Mouse (Mus musculus) thymus, postnatal 25 days (tissue): ENCODE measurements around the gene Usp29.
A peak's percentile ranks its signal among the peaks of the same experiment; 100 is the strongest.
"Not testable (repeated sequence)": the region's sequence is repeated elsewhere in the genome, so short reads cannot be mapped to it uniquely, and the experiment has no call there.

Source experiments
- DNase-seq: peaks from one replicate; pipeline ENCODE4 v3.0.0; 2022

Usp29 gene

DNA sequence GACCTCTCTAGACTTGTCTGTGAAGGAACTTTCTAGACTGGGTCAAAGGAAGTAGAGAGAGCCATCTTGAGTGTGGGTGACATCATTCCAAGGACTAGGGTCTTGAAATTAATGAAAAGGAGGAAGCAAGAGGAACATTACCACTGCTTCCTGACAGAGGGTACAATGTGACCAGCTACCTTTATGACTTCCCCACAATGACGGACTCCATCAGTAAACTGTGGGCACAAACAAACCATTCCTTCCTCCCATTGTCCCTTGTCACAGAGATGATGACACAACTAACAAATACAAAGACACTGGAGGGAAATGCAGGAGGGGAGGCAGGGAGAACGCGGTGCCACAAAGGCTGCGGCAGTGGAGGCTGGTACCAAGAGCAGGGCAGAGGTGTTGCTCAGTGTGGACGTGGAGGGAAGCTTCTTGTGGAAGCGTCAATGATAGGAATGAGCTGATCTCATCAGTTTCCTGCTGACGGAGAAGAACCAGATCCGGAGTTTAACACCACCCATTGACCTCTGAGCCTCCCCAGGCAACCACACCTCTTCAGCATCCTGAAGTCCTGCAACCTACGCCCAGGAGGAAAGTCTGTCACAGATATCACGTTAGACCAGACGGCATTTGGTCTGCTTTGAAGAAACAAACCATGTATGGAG, 149.3 kb downstream of the Usp29 start:
- no peak for DNase-seq

DNA sequence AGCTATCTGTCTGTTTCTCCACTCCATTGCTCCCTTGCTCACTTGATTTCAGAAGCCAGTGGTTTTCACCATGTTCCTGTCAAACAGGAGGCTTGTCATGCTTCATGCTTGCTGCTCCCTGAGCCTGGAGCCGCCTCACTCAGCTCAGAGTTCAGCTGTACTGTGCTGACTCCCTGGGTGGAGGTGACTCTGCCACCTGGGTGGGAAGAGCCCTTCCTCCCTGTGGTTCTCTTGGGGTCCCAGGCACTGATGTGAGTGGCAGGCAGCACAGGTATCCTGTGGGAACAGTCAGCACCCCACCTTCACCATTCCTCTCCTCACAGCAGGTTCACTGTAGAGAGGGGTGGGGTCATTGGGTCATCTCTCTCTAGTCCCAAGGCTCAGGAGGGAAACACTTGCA, 150.5 kb downstream of the Usp29 start:
- DNase-seq, result not testable (repeated sequence)

DNA sequence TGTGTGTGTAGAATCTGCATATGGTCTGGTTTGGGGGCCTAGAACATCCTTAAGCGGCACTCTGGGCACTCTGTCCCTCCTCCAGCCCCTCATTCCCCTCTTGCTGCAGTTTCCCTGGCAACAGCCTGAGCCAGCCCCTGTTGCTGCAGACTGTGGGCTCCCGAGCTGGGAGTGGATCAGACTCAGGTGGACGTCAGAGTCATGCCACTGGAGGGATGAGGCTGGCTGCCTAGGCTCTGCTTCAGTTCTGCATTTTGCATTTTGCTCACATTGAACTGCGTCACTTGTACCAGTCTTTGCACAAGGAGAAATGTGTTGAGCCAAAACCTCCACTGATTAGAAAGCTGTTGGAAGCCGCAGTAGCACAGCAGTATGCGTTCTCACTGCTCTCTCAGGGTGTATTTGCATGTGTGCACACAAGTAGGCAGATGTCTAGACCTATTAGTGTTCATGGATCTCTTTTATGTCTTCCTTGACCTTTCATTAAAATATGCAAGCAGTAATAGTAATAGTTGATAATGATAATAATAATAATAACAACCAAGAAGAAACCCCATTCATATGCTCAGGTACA, 151.2 kb downstream of the Usp29 start:
- DNase-seq, result no peak

DNA sequence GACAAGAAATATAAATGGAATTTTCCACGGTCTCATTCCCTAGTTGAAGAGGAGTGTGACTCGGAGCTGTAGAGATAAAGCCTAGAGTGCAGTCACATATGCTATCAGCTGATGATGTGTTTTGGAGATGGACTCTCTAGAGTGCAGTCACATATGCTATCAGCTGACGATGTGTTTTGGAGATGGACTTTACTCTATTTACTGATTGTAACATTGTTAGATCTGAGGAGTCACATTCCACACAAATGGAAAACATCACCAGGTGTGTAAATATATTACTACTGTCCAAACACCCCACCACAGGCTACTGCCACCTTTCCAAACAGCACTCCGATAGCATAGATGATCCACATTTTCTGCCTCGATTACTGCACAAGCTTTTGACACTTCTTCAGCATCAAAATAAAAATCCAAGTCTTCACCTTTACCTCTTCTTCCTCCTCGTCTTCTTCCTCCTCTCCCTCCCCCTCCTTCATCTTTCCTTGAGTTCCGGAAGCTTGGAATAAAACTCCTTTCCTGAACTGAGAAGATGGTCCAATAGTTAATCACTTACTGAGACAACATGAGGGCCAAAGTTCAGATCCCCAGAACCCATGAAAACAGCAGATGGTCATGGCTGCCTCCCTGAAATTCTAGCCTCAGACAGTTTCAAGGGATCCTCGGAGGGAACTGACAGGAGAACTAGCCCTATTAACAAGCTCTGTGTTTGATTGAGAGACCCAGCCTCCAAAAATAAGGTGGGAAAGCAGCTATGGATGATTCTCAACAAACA, 153.2 kb downstream of the Usp29 start:
- DNase-seq, result no peak

DNA sequence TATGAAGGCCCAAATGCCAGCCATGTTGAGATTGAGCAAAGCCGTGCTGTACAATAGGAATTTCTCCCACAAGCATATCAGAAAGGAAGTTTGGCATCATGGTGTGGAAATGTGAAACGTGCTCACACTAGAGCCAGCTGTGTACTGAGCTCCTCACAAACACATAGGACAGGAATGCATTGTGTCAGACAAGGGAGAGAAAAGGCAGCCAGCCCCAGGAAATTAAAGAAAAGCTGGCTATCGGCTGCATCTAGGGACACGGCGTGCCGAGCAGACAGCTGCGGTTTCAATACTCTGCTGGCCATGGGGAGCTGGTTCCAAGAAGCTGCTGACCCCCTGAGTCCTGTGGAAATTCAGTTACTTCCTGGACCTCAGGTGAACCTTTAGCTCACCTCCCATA, 155.0 kb downstream of the Usp29 start:
- DNase-seq, result no peak

DNA sequence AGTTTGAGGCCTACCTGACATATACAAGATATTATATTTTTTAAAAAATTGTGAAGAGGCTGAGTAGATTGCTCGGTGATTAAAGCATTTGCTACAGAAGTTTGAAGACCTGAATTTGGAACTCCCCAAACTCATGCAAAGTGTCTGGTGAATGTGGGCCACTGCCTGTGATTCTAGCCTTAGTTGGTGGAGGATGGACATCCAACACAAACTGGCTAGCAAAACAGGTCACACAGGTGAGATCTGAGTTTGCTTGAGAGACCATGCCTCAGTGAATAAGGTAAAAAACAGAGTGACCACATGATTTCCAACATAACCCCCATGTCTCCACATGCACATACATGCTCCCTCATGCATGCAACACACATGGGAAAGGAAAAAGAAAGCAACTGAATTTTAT, 156.5 kb downstream of the Usp29 start:
- DNase-seq, result no peak

DNA sequence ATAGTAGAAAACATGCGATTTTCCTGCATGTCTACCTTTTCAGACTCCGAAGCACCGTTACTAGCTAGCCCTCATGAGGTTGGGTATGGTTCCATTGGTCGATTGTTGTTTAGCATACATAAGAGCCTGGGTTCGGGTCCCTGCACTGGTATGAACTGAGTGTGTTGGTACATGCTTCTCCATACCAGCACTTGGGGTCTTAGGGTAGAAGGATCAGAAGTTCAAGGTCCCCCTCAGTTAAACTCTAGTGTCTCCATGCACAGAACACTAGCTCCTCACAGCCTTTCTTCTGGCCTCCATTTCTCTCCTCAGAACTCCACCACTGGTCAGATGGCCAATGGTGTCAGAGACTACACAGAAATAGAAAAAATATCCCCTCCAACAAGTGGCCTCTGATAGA, 159.5 kb downstream of the Usp29 start:
- no peak for DNase-seq

DNA sequence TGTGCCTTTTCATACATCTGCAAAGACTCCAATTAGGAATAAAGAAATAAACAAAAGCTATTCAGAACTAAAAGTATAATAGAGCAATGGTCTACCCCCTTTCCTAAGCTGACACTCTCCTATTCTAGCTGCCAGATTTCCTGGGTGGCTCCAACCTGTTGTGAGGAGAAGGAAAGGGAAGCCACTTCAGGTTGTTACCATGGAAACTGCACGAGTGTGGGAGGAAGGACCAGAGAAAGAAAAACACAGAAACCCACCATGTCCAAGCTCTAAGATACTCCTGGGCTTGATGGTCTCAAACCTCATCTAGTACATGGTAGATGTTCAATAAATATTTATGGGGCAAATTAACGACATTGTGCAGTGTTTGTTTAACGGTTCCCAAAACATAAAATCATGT, 160.8 kb downstream of the Usp29 start:
- DNase-seq, result no peak

DNA sequence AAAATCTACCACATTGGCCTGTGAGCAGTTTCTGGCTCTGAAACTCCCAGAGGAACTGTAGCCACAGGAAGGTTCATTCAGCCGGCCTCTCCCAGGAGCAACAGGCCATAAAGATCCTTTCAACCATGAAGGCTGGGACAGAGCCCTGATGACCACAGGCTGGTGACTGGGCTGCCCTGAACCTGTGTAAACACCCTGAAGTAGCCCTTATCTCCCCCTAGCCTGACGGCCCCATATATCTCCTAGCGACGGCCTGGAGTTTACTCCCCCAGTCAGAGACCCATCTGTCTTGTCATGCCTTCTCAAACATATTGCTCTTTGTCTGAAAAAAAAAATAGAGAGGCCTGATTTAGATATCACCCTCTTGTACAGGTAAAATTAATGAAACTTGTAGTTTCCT, 166.6 kb downstream of the Usp29 start:
- DNase-seq, result not testable (repeated sequence)

DNA sequence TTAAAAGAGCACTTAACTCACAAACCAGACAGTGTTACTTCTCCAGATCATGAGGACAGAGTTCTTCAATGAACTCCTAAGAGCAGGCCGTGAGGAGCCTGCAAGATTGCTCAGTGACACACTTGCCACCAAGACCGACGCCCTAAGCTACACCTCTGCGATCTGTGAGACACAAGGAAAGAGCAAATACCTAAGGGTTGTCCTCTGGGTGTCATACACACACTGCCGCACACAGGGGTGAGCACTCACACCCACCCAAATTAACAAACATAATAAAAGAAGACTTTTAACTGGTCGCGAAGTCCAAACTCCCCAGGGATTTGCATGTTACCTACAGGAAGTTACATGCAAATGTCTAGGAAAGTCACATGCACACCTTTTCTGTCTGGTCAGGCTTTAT, 170.3 kb downstream of the Usp29 start:
- no peak for DNase-seq

DNA sequence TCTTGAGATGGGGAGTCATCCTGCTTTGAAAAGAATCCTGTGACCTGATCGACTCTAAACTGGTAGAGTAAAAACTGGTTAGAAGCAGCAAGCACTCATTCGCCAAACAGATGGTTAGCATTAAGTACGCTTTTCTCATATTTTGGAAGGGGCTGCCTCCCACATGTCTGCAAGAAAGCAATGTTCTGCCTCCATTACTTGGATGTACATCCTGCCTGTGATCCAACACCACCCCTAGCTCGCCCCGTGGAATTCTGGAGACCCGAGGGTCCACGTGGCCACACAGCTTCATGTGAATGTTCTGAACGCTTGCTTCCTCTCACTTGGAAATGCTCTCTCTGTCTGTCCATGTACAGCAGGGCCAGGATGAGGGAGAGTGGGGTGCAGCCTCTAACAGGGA, 173.1 kb downstream of the Usp29 start:
- no peak for DNase-seq

DNA sequence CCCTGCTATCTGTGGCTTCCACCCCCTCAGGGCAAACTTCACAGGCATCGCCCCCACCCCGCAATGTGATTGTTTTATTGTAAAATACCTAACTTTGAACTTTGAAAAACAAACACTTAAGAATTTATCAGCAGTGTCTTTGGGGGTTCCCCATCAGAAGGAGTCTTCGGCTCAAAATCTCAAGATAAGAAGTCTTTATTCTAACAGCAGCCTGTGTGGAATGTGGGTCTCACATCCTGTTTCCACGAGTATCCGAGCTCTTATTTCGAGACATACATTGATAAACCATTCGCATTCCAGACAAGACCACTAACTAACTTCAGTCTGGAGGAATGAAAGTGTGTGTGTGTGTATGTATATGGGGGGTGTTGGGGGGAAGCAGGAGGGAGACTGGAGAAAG, 180.1 kb downstream of the Usp29 start:
- no peak for DNase-seq

DNA sequence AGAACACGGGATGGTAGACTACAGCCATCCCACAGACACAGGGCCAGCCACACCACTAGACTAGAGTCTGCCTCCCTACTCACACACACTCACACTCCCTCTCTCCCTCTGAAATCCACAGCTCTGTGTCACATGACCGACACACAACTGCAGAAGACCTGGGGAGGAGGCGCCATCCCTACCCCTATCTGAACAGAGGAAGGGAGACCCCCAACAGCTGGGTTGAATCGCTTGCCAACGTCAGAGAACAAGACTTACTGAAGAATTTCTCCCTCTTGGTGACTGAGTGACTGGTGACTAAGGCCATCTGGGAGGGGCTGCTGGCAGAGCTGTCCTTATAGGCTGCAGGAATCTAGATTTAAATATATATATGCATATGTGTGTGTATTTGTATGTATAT, 181.4 kb downstream of the Usp29 start:
- DNase-seq, result no peak

DNA sequence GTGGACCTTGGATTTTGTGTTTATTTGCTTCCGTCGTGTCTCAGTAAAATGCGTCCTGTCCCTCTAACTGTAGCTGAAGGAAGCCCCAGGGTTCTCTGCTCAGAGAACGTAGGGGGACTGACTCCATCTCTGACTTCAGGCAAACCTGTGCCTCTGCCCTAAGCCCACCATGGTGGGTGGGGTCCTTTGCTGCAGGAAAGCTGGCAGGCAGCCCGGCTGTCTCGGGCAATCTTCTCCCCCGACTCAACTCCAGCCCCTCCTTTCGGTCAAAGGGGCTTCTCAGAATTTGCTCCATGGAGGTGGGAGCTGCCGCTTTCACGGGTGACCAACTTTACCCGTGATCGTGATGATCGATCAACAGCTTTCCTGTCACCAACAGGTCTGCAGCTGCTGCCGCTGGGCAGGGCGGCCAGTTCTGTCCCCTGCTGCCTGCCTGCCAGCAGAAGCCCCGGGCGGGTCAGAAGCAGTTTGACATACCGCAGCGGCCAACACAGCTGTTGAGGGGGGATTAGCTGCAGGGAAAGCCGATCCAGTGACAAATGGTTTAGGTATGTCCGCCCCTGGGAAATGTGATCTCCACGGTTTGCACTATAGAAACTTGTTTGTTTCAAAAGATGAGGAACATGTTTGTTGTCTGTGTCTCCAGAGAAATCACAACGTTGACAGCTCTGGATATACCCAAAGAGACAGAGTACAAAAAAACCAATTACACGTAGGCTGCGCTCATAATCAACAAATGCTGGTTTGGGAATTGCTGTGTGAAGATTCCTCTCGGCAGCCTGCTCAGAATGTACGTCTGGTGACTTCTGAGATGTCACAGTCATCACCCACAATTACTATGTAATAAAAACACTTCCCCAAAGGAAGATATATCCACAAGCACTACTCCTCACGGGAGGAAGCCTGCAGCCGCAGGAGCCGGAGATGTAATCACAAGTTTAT, 183.3 kb downstream of the Usp29 start:
- no peak for DNase-seq

DNA sequence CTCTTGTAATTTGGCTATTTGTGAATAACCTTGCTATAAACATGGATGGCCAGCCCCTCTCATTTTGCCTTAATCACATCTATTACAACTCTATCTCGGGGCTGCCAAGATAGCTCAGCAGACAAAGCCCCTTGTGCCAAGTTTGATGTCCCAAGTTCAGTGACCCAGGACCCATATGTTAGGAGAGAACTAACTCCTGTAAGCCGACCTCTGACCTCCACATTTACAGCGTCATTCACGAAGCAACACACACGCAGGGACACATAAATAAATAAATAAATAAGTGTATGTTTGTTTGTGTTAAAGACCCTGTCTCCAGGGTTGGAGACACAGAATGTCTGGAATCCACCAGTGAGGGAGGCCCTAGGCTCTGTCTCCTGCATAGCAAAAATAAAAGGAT, 186.7 kb downstream of the Usp29 start:
- DNase-seq, result no peak

DNA sequence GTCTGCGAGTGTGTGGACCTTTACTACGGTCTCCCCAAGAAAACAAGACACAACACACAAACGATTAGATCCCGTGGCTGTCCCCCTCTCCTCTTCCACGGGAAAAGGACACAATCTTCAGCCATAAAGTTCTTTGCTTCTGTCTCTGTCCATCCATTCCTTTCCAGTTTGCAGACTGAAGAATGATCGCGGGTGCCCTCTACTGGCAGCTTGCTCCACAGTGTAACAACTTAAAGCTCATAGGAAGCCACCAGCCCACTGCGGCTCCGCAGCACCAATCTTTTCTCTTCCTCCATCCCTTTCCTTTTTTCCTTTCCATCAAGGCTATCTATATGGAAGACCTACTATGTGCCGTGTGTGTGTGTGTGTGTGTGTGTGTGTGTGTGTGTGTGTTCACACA, 187.9 kb downstream of the Usp29 start:
- DNase-seq, result peak; percentile 26

DNA sequence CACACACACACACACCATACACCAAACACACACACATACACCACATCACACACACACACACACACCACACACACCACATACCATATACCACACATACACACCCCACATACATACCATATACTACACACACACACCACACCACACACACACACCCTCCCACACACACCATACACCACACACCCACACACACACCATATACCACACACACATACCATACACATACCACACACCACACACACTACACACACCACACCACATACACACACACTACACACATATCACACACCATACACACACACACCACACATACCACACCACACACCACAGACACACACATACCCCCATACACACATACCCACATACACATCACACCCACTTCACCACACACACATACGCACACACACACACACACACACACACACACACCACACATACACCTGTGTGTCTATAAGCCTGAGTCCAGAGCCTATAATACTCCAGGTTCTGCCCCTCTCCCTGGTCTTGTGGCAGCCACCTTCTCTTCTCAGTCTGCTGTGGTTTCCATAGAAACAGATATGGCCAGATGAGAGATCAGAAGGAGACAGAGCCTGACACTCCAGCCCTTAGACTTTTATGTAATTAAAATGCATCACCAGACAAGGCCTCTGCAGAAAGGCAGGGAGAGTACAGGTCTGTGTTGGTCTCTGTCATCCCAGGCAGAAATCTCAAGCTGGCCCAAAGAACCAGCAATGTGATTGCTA, 188.9 kb downstream of the Usp29 start:
- no peak for DNase-seq

DNA sequence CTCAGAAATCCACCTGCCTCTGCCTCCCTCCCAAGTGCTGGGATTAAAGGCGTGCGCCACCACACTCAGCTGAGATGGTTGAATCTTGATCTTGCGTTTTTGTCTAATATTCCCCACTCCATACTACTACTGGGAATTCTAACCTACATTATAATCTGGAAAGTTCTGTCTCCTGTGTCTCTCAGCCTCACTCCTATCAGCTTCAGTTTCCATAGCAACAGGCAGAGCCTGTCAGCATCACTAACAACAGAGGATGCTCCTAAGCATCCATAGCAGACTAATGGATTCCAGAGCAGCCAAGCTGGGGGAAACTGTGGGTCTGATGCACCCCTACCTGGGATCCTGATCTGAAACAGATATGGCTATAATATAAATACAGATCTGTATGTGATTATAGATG, 193.1 kb downstream of the Usp29 start:
- no peak for DNase-seq

DNA sequence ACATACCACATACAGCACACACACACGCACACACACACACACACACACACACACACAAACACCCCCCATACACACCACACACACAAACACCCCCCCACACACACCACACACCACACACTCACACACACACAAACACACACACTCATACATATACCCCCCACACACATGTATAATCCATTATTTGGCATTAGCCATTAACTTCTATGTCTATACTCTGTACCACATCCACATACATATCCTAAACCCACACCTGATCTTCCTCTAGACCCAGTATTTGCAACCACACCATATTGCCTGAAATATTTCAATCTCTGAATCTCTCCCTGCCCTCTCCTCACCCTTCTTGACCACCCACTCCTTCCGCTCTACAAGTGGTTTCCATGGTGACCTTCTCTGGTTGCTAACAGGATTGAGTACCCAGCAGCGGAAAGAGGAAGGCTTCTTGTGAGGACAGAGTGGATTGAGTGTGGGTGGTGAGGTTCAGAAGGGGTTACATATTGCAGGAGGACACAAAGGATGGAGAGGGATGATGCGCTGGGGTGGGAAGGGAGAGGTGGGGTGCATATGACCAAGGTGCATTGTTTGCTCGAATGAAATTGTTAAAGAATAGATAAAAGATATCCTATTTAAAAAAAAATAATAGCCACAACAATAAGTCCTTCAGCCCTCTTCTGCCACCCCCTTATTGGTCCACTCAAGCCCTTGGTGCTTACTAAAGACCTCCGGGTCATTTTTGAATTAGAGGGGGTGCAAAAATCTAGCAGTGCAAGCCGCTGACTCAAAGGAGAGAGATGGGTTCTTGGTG, 195.8 kb downstream of the Usp29 start:
- DNase-seq, result no peak

DNA sequence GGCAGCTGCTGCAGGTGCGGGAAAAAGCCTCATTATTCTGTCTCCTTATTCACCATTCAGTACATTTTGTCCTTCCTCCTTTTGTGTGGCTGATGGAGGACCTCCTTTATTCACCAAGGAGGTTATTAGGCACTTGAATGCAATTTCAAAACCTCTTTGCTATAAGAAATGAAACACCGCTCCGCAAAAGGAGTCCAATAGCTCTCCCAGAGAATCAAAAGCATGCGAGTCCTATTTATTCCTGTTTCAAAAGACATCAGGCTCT, 196.3 kb downstream of the Usp29 start:
- DNase-seq, result no peak

DNA sequence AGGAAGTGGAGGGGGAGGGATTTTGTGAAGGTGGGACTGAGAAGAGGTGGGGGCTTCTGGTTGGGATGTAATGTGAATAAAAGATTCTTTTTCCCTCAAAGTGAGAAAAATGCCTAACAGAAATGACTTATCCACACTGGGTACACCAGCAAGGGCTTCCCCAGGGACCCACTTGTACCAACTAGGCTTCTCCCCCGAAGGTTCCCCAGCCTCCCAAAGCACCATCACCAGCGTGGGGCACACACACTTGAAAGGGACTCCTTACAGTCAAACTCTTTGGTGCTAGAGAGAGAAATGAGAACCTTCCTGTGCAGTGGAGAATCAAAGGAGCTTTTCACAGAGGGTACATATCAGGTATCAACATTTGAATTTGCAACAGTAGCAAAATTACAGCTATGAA, 198.9 kb downstream of the Usp29 start:
- no peak for DNase-seq

DNA sequence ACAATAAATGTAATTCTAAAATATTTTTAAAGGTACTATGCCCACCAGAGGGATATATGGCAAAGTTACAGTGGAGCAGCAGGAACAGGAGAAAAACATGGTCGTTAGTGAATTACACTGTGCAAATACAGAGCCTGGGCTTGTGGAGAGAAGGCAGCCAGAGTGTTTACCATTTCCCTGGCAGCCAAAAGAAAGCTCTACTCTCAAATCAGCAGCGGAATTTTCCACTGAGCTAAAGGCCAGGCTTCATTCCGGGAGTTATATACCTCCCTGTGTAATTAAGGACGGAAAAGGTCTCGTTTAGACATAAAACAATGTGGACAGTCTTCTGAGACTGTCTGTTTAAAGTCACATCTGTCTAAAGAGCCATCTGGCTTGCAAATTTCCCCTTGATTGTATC, 204.4 kb downstream of the Usp29 start:
- DNase-seq, result no peak
